Mouse (Mus musculus) heart, adult 2 months (tissue): ENCODE data around the gene Tkt. TPM values are rescaled to one million over a fixed set of nuclear protein-coding genes. Genes with fewer than 3 reads are reported as not detected.

Source experiments
- DNase-seq, 2 experiments: peaks; one replicate each; pipeline ENCODE4 v3.0.0; 2021
- H3K27ac ChIP-seq: fragments of 200-600 bp; 2 replicates; pipeline ENCODE4 v1.8.1; 2022
- H3K27me3 ChIP-seq: fragments of 200-500 bp; 2 replicates; pipeline ENCODE4 v1.6.1; 2012; ENCODE audit warnings: mild to moderate bottlenecking, low read length, inconsistent platforms, mixed read lengths; ENCODE audit not compliant: control insufficient read depth, insufficient read depth
- H3K36me3 ChIP-seq: fragments of 200-500 bp; 2 replicates; pipeline ENCODE4 v1.6.1; 2012; ENCODE audit warnings: low read length, inconsistent platforms; ENCODE audit not compliant: control insufficient read depth, insufficient read depth
- H3K4me1 ChIP-seq: fragments of 200-500 bp; 2 replicates; pipeline ENCODE4 v1.6.1; 2011; ENCODE audit warnings: low read length; ENCODE audit not compliant: control insufficient read depth, insufficient read depth
- H3K4me3 ChIP-seq: fragments of 200-600 bp; 2 replicates; pipeline ENCODE4 v1.8.1; 2022
- H3K79me2 ChIP-seq: fragments of 200-500 bp; replicated peaks from 2 replicates; pipeline ENCODE4 v1.6.1; 2012; ENCODE audit warnings: mild to moderate bottlenecking, inconsistent platforms, low read length, moderate library complexity, mixed read lengths; ENCODE audit not compliant: control insufficient read depth, insufficient read depth
- H3K9ac ChIP-seq: fragments of 200-500 bp; 2 replicates; pipeline ENCODE4 v1.6.1; 2012; ENCODE audit warnings: low read depth, mild to moderate bottlenecking, control low read depth, inconsistent platforms, low read length, mixed read lengths
- CTCF ChIP-seq: fragments of 200-600 bp; IDR thresholded peaks from 2 replicates; pipeline ENCODE4 v1.8.1; 2022; ENCODE audit warnings: antibody characterized with exemption, mild to moderate bottlenecking, moderate library complexity
- EP300 ChIP-seq: fragments of 200-500 bp; IDR thresholded peaks from 2 replicates; pipeline ENCODE4 v1.6.1; 2011; ENCODE audit warnings: low read depth, low read length, control low read depth; ENCODE audit not compliant: insufficient read depth
- POLR2A ChIP-seq: fragments of 200-500 bp; IDR thresholded peaks from 2 replicates; pipeline ENCODE4 v1.6.1; 2011; ENCODE audit warnings: mild to moderate bottlenecking, low read depth, low read length, control low read depth; ENCODE audit not compliant: insufficient read depth
- WGBS: fragments of 180-500 bp; shearing (Covaris S2); methylation state at CpG from one replicate; pipeline ENCODE4 v1.1.7; 2018; 5-methylcytosine and 5-hydroxymethylcytosine counted together
- intact Hi-C: fragments of 180-260 bp; cut with DNase I; formaldehyde crosslinking; loops from one replicate; pipeline ENCODE4 v1.15.1; 2025
- long read RNA-seq: library from polyadenylated mRNA; stranded (forward); transcript quantifications from one replicate; pipeline ENCODE4 v2.0.0, GENCODE M21; 2021
- polyA plus RNA-seq: library from polyadenylated mRNA; depleted of rRNA; stranded (reverse); fragments of >200 nt; gene quantifications from 2 replicates; pipeline ENCODE4 v1.2.3, GENCODE M21; 2012; rRNA removed
- total RNA-seq, 2 experiments: library from RNA; stranded (reverse); gene quantifications; 2 replicates each; pipeline ENCODE4 v1.2.3; 2021

Tkt gene
- total RNA-seq (10 to 100 TPM; 30.7 to 32.8 TPM), polyA plus RNA-seq (75.5 and 119 TPM in 2 replicates)
- long read RNA-seq, partial matches to known transcripts: 1 of 6 reads
- long read RNA-seq, other reads (novel, unspliced or antisense): 1 of 6 reads

DNA sequence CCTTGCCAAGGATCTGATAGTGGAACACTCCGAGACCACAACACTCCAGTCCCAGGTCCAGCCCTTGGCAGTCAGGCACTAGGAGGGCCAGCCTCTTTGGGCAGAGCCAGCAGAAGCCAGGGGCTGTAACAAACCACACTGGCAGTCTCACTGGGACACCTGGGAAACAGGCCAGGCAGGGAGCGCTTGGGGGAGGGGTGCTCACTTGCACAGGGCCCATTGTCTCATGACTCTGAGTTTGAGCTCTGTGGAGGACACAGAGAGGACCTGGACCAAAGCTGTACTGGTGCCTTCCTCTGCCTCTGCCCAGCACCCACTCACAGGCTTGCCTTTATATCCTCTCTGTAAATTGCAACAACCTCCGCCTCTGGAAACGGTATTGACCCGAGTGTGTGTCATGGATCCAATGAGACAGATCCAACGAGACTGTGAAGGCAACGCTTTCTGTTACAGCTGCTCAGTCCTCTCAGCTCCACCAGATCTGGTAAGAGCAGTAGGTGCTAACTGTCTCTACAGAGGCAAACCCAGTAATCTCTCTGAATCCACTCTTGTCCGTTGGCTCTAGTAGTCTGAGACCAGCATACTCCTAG is at the start of gene Tkt:
TSS of gene Tkt (plus strand) at position 229 of the 590 bp plus-strand sequence.
- H3K36me3 ChIP-seq: no peaks in the 10 kb centered on the region; the same call in 1 of the 2 replicates
- H3K27ac ChIP-seq: peak within 1 kb of the TSS; percentile 88
- H3K9ac ChIP-seq: peak within 1 kb of the TSS; percentile 86
- peaks cover 9% of the 10 kb centered on the region for H3K4me1 ChIP-seq
- H3K79me2 ChIP-seq: no peaks in the 10 kb centered on the region
- H3K27me3 ChIP-seq: no peaks in the 10 kb centered on the region
- H3K4me3 ChIP-seq: peak within 1 kb of the TSS; percentile 58
- TF ChIP-seq POLR2A (peak; percentile 60; the same call in 1 of the 2 replicates), CTCF (no peak)
- 32% methylated on average over 8 of the region's 8 CpGs for WGBS
- intact Hi-C loops: loop anchor here (2.0 to 5.0 kb wide), 3 partner anchors 25 to 105 kb away; partner anchors contain the start of gene Dcp1a
- peak; percentile 78 to 88 for DNase-seq

DNA sequence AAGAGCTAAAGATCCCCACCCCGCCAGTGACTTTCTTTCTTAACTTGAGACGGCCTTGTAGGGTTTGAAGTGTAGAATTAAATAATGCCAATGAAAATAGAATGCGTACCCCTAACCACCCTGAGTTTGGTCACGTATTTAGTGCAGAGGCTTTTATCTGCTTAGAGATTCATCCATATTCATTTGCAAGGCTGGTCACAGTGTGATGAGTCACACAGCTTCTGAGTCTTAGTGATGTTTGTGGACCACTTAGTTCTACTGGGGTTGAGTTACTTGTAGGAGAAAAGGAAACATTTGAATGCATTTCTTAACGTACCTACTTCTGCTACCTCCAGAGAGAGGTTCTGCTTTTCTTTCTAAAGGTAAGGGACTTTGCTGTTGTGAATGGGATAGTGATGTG is 43.2 kb upstream of the Tkt start:
- intact Hi-C loops: no loop called here
- Histone ChIP-seq H3K4me1 (no peaks in the 10 kb centered on the region), H3K79me2 (no peaks in the 10 kb centered on the region; the same call in 1 of the 2 replicates), H3K4me3 (no peak overlapping the region), H3K9ac (no peak overlapping the region), H3K27me3 (no peaks in the 10 kb centered on the region), H3K27ac (no peak overlapping the region), H3K36me3 (peaks cover 6% of the 10 kb centered on the region)
- TF ChIP-seq EP300 (no peak), CTCF (no peak), POLR2A (no peak)
- DNase-seq: no peak
- 92% methylated on average over 5 of the region's 5 CpGs for WGBS

DNA sequence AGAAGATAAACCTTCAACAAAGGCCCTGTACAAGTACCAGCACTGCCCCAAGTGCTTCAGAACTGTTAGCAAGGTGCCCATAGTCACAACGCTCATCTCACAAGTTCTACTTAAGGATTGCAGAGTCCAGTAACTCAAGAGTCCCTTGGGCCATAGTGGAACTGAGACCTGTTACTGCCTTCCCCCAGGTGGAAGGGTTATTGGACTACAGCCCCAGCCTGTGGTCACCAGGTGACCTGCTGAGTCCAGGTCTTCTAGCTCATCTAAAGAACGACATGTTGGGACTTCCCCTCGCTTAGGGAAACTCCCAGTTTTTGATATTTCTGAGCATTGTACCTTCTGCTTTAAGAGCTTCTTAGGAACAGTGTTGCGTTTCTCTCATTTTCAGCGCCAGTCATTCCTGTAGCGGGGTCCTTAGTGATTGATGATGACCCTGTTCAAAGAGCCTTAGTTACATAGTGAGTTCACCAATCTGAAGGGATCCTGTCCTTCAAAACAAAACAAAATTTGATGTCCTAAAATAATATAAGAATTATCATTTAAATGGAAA is 37.9 kb upstream of the Tkt start:
- 90% methylated on average over 6 of the region's 6 CpGs for WGBS
- Histone ChIP-seq H3K27me3 (no peaks in the 10 kb centered on the region), H3K4me3 (no peak overlapping the region), H3K4me1 (no peaks in the 10 kb centered on the region; the same call in none of the 2 replicates), H3K36me3 (no peaks in the 10 kb centered on the region; the same call in none of the 2 replicates), H3K27ac (no peak overlapping the region), H3K9ac (no peak overlapping the region), H3K79me2 (no peaks in the 10 kb centered on the region)
- DNase-seq: no peak
- intact Hi-C loops: no loop called here
- TF ChIP-seq CTCF: no peak
- TF ChIP-seq POLR2A: no peak
- TF ChIP-seq EP300: no peak

DNA sequence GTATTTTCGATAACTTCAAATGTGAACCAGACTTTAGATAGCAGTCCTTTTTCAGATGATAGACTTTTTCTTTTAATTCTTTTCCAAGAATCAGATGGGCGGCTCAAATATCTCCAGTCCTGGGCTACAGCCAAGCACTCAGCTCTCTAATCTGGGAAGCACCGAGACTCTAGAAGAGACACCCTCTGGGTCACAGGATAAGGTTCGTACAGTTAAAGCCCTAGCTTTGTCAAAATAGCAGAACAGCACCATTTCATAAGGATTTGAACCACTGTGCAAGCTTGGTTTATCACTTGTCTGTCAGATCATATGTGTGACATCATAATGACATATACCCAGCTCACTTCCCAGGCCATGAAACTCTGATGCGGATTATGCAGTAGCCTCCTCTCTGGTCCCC is 35.3 kb upstream of the Tkt start:
- H3K36me3 ChIP-seq: no peaks in the 10 kb centered on the region; the same call in none of the 2 replicates
- H3K4me3 ChIP-seq: no peak overlapping the region
- no peak overlapping the region for H3K27ac ChIP-seq
- no peak overlapping the region for H3K9ac ChIP-seq
- TF ChIP-seq POLR2A: no peak
- TF ChIP-seq EP300: no peak
- 63% methylated on average over 5 of the region's 5 CpGs for WGBS
- H3K79me2 ChIP-seq: no peaks in the 10 kb centered on the region
- H3K4me1 ChIP-seq: no peaks in the 10 kb centered on the region; the same call in none of the 2 replicates
- DNase-seq: no peak
- intact Hi-C loops: no loop called here
- no peaks in the 10 kb centered on the region for H3K27me3 ChIP-seq

DNA sequence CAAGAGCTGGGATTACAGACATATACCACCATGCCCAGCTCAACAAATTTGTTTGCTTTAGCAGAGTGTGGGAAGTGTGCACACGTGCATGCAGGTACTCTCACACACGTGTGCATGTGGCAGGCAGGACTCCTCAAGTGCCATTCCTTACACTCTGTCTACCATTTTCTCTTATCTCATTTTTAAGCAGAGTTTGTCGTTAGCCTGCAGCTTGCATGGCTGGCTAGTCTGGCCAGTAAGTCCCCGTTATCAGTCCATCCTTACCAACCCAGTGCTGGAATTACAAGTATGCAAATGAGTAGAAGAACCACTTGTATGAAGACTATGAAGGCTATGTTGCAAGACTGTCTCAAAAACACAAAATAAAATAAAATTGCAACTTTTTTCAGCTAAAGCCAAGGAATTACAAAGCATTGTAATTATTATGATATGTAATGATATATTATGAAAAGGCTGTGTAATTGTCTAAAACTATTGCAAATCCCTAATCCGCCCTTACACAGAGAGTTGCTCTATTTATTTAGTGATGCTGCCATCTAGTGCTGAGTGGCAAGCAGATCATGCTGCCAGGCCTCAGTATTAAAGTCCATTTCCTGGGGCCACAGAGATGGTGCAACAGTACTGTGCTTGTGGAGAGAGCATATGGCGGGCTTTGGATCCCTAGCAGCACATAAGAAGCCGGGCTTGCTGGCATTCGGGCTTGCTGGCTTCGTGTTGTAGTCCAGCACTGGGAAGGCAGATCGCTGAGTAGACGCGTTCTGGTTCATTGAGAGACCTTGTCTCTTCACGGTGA is 32.0 kb upstream of the Tkt start:
- no peak overlapping the region for H3K9ac ChIP-seq
- intact Hi-C loops: loop anchor here (5.0 kb wide), 1 partner anchor 379 kb away; no protein-coding TSS in a partner anchor
- no peak overlapping the region for H3K4me3 ChIP-seq
- H3K27me3 ChIP-seq: no peaks in the 10 kb centered on the region
- peak; percentile 66 for TF ChIP-seq CTCF
- TF ChIP-seq EP300: no peak
- no peak for TF ChIP-seq POLR2A
- WGBS: 73% methylated on average over 13 of the region's 13 CpGs
- DNase-seq: no peak
- no peaks in the 10 kb centered on the region for H3K79me2 ChIP-seq
- H3K36me3 ChIP-seq: no peaks in the 10 kb centered on the region; the same call in none of the 2 replicates
- no peak overlapping the region for H3K27ac ChIP-seq
- no peaks in the 10 kb centered on the region; the same call in none of the 2 replicates for H3K4me1 ChIP-seq

DNA sequence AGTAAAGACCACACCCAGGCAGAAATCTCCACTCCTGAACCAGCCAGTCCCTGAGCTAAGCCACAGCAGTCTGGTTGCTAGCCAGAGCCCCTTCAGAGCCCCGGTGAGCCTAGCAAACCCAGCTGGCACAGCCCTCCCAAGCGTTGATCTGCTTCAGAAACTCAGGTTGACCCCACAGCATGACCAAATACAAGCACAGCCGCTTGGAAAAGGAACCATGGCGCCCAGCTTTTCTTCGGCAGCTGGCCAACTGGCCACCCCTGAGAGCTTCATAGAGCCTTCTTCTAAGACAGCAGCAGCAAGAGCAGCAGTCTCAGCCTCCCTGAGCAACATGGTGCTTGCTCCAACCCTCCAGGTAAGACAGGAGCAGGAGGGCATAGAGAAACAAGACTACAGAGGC is 28.8 kb upstream of the Tkt start:
- 86% methylated on average over 5 of the region's 5 CpGs for WGBS
- Histone ChIP-seq H3K36me3 (no peaks in the 10 kb centered on the region), H3K4me1 (no peaks in the 10 kb centered on the region), H3K79me2 (no peaks in the 10 kb centered on the region), H3K9ac (no peak overlapping the region), H3K4me3 (no peak overlapping the region), H3K27me3 (no peaks in the 10 kb centered on the region), H3K27ac (no peak overlapping the region)
- no peak for TF ChIP-seq POLR2A
- TF ChIP-seq CTCF: no peak
- no peak for TF ChIP-seq EP300
- intact Hi-C loops: loop anchor here (5.0 kb wide), 1 partner anchor 382 kb away; no protein-coding TSS in a partner anchor
- DNase-seq: no peak
